Mouse (Mus musculus): ENCODE data around the gene Ifnar1. TPM values are rescaled to one million over a fixed set of nuclear protein-coding genes. Genes with fewer than 3 reads are reported as not detected.

The Ifnar1 gene
- polyA plus RNA-seq, 1 experiment from 2014 or later = 57.4 TPM

DNA sequence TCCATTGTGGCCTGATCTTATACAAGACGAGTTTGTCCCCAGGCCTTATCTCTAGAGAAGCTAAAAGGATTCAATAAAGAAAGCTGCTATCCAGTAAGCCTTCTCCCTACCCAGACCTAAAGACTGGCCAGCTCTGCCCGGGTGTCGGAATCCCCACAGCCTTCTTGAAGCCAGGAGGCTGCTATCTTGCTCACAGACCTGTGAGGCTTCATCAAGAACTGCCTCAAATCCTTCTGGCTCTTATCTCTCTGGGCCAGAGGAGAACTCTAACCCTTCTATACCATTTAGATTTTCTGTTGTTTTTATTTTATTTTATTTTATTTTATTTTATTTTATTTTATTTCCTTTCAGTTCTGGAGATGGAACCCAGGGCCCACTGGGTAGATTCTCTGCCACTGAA, 52.0 kb downstream of the Ifnar1 start:
- Histone ChIP-seq H3K4me3 (ENCODE audit: low read depth, low read length) (no peak overlapping the region), H3K27me3 (ENCODE audit: control insufficient read depth, insufficient read depth, low read length) (no peaks in the 10 kb centered on the region), H3K4me2 (ENCODE audit: low read depth, low read length) (no peak overlapping the region), H3K4me1 (ENCODE audit: control insufficient read depth, insufficient read depth, low read length) (no peaks in the 10 kb centered on the region), H3K27ac (replicated peaks; ENCODE audit: low read depth, low read length) (no peak overlapping the region), H3K9me3 (replicated peaks; ENCODE audit: control insufficient read depth, low read length) (no peaks in the 10 kb centered on the region), H3K9ac (replicated peaks; ENCODE audit: low read length) (no peak overlapping the region), H3K36me3 (replicated peaks; ENCODE audit: control insufficient read depth, insufficient read depth, low read depth, low read length) (no peaks in the 10 kb centered on the region)
- ATAC-seq (replicated peaks; ENCODE audit: insufficient number of reproducible peaks, low FRiP score, low TSS enrichment, low read depth) = no peak
- DNase-seq (ENCODE audit: low spot score) = no peak
- 81% methylated on average over 3 of the region's 3 CpGs for WGBS

DNA sequence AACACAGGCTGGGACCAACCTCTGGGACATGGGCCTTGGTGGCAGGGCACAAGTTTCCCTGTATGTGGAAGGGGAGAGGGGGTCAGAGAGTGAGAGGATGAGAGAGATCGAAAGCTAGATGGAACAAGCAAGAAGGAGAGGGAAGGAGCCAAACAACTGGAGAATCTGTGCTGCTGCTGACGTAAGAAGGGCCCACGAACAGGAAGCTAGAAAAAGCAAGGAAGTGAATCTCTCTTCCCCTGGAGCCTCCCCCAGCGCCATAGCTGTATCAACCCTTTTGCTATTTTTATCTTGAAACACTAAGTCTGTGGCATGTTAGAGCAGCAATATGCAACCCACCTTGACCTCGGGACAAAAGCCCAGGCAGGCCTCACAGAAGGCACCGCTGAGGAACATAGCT, 53.0 kb downstream of the Ifnar1 start:
- no peak for ATAC-seq (replicated peaks; ENCODE audit: insufficient number of reproducible peaks, low FRiP score, low TSS enrichment, low read depth)
- Histone ChIP-seq H3K9me3 (replicated peaks; ENCODE audit: control insufficient read depth, low read length) (no peaks in the 10 kb centered on the region), H3K4me3 (ENCODE audit: low read depth, low read length) (no peak overlapping the region), H3K36me3 (replicated peaks; ENCODE audit: control insufficient read depth, insufficient read depth, low read depth, low read length) (no peaks in the 10 kb centered on the region), H3K27me3 (ENCODE audit: control insufficient read depth, insufficient read depth, low read length) (no peaks in the 10 kb centered on the region), H3K9ac (replicated peaks; ENCODE audit: low read length) (no peak overlapping the region), H3K27ac (replicated peaks; ENCODE audit: low read depth, low read length) (no peak overlapping the region), H3K4me1 (ENCODE audit: control insufficient read depth, insufficient read depth, low read length) (no peaks in the 10 kb centered on the region), H3K4me2 (ENCODE audit: low read depth, low read length) (no peak overlapping the region)
- no peak for DNase-seq (ENCODE audit: low spot score)
- WGBS = 78% methylated on average over 6 of the region's 6 CpGs

DNA sequence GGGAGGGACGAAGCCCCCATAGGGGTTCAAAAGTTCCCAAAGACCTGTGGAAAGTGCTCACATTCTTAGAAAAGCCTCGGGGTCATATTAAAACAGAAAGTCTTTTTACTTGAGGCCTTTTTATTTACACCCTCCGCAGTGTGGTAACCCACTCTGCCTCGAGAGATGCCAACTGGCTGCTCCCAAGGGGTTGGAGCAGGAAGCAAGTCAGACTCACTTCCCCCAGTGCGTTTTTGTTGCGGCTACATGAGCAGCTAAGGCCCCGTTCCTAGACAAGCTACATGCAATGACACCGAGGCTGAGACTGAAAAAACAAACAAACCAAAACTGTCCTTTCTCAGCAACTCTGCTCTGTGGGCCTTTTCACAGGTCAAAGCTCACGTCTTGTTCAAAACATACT, 53.5 kb downstream of the Ifnar1 start:
- Histone ChIP-seq H3K4me3 (ENCODE audit: low read depth, low read length) (no peak overlapping the region), H3K27ac (replicated peaks; ENCODE audit: low read depth, low read length) (no peak overlapping the region), H3K4me2 (ENCODE audit: low read depth, low read length) (no peak overlapping the region), H3K27me3 (ENCODE audit: control insufficient read depth, insufficient read depth, low read length) (no peaks in the 10 kb centered on the region), H3K4me1 (ENCODE audit: control insufficient read depth, insufficient read depth, low read length) (no peaks in the 10 kb centered on the region), H3K9ac (replicated peaks; ENCODE audit: low read length) (no peak overlapping the region), H3K9me3 (replicated peaks; ENCODE audit: control insufficient read depth, low read length) (no peaks in the 10 kb centered on the region), H3K36me3 (replicated peaks; ENCODE audit: control insufficient read depth, insufficient read depth, low read depth, low read length) (no peaks in the 10 kb centered on the region)
- no peak for ATAC-seq (replicated peaks; ENCODE audit: insufficient number of reproducible peaks, low FRiP score, low TSS enrichment, low read depth)
- WGBS = 53% methylated on average over 9 of the region's 9 CpGs
- no peak for DNase-seq (ENCODE audit: low spot score)

DNA sequence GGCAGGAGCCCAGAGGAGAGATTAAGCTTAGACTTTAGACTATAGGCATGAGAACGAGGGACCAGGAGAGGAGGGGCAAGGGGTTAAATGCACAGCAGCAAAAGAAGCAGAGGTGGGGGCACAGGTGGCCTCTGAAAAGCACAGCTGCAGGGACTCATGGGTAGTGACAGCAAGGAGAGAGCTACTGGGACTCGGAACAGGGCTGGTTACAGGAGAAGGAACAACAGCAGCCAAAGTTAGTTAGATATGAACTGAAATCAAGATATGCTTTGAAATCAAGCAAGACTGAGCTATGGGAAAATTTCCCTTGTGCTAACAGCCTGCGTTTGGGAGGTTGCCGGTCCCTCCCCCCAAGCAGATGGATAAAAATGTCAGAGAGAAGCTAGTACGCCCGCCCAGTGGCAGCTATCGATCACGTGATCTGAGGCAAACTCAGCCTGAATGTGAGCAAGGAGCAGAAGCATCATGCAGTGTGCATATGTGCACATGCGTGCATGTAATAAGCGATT, 56.6 kb downstream of the Ifnar1 start:
- DNase-seq (ENCODE audit: low spot score) (no peak), ATAC-seq (replicated peaks; ENCODE audit: insufficient number of reproducible peaks, low FRiP score, low TSS enrichment, low read depth) (no peak)
- H3K9ac ChIP-seq (replicated peaks; ENCODE audit: low read length) = peak overlapping the region; percentile 4; the same call in 1 of the 2 replicates
- no peak overlapping the region for H3K4me3 ChIP-seq (ENCODE audit: low read depth, low read length)
- H3K27ac ChIP-seq (replicated peaks; ENCODE audit: low read depth, low read length) = no peak overlapping the region
- H3K27me3 ChIP-seq (ENCODE audit: control insufficient read depth, insufficient read depth, low read length) = no peaks in the 10 kb centered on the region
- WGBS = 43% methylated on average over 10 of the region's 10 CpGs
- H3K4me1 ChIP-seq (ENCODE audit: control insufficient read depth, insufficient read depth, low read length) = no peaks in the 10 kb centered on the region
- H3K36me3 ChIP-seq (replicated peaks; ENCODE audit: control insufficient read depth, insufficient read depth, low read depth, low read length) = no peaks in the 10 kb centered on the region
- H3K9me3 ChIP-seq (replicated peaks; ENCODE audit: control insufficient read depth, low read length) = no peaks in the 10 kb centered on the region
- peak overlapping the region; percentile 29 for H3K4me2 ChIP-seq (ENCODE audit: low read depth, low read length)

DNA sequence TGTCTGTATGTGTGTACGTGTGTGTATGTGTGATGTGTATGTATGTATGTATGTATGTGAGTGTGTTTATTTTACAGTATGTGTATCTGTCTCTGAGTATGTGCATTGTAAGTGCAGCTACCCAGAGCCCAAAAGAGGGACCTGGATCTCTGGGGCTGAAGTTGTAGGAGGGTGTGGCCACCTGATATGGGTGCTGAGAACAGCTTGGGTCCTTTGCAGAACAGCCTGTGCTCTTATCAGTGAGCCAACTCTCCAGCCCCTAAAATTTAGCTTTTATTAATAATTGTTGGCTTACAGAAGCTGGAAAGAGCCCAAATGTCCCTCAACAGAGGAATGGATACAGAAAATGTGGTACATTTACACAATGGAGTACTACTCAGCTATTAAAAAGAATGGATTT, 58.6 kb downstream of the Ifnar1 start:
- H3K27ac ChIP-seq (replicated peaks; ENCODE audit: low read depth, low read length) = no peak overlapping the region

DNA sequence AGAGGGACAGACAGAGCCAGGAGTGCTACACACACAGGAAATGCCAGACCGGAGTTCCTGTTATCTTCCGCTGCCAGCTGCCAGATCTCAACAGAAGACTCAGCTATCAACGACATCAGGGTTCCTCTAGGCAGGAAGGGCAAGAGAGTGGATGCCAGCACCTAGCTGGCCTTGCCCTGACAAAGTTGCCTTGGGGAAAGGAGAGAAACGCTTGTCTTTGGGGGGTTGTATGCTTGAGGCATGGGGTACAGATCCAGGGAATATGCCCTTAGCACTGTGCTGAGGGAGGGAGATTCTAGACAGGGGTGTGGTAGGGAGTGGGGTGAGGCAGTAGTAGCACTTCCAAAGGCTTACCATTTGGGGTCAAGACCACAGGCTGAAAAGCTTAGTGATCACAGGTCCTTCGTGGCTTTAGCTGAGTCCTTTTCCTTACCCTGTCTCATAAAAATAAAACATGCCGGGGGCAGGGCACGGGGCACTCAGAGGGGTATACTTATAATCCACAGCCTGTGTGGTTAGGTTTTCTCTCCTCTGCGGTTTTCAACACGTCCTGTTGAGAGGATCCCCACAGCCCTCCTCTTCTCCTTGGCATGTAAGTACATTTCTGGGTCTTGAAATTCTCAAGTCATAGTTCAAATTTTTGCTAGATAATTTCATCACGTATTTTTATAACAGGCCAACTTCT, 60.7 kb downstream of the Ifnar1 start:
- no peak for DNase-seq (ENCODE audit: low spot score)
- H3K9ac ChIP-seq (replicated peaks; ENCODE audit: low read length) = no peak overlapping the region; the same call in 1 of the 2 replicates

More for the DNA sequence above, 58.6 kb downstream of the Ifnar1 start:
- Histone ChIP-seq H3K9ac (replicated peaks; ENCODE audit: low read length) (no peak overlapping the region), H3K36me3 (replicated peaks; ENCODE audit: control insufficient read depth, insufficient read depth, low read depth, low read length) (no peaks in the 10 kb centered on the region), H3K27me3 (ENCODE audit: control insufficient read depth, insufficient read depth, low read length) (no peaks in the 10 kb centered on the region), H3K9me3 (replicated peaks; ENCODE audit: control insufficient read depth, low read length) (no peaks in the 10 kb centered on the region), H3K4me3 (ENCODE audit: low read depth, low read length) (no peak overlapping the region), H3K4me2 (ENCODE audit: low read depth, low read length) (no peak overlapping the region), H3K4me1 (ENCODE audit: control insufficient read depth, insufficient read depth, low read length) (no peaks in the 10 kb centered on the region)
- DNase-seq (ENCODE audit: low spot score) (no peak), ATAC-seq (replicated peaks; ENCODE audit: insufficient number of reproducible peaks, low FRiP score, low TSS enrichment, low read depth) (no peak)
- 97% methylated on average over 1 of the region's 1 CpGs for WGBS

DNA sequence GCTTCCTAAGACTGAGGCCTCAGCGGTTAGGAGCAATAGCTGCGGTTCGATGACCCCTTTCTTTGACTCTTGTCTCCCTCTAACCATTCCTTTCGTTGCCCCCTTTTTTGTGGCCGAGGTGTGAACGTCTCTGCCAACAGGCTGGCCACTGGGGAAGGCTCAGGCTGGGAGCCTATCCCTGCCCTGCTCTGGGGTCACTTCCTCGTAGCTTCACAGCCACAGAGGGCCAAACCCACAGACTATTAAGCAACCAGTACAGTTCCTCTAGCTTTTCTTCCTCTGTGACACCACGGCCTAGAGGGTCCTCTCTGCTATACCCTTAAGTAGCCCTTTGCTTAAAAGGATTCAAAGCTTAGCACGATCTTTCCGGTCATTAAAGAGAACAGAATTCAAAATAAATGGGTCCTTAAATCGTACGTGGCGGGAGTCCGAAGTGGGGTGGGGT, 61.4 kb downstream of the Ifnar1 start:
- Histone ChIP-seq H3K9me3 (replicated peaks; ENCODE audit: control insufficient read depth, low read length) (no peaks in the 10 kb centered on the region), H3K36me3 (replicated peaks; ENCODE audit: control insufficient read depth, insufficient read depth, low read depth, low read length) (no peaks in the 10 kb centered on the region), H3K9ac (replicated peaks; ENCODE audit: low read length) (peak overlapping the region; percentile 97), H3K27me3 (ENCODE audit: control insufficient read depth, insufficient read depth, low read length) (no peaks in the 10 kb centered on the region), H3K27ac (replicated peaks; ENCODE audit: low read depth, low read length) (no peak overlapping the region), H3K4me1 (ENCODE audit: control insufficient read depth, insufficient read depth, low read length) (no peaks in the 10 kb centered on the region), H3K4me2 (ENCODE audit: low read depth, low read length) (peak overlapping the region; percentile 93), H3K4me3 (ENCODE audit: low read depth, low read length) (peak overlapping the region; percentile 92)
- no peak for DNase-seq (ENCODE audit: low spot score)
- ATAC-seq (replicated peaks; ENCODE audit: insufficient number of reproducible peaks, low FRiP score, low TSS enrichment, low read depth) = peak; percentile 24; the same call in 1 of the 2 replicates
- 22% methylated on average over 14 of the region's 14 CpGs for WGBS

More for the DNA sequence above, 60.7 kb downstream of the Ifnar1 start:
- H3K36me3 ChIP-seq (replicated peaks; ENCODE audit: control insufficient read depth, insufficient read depth, low read depth, low read length) = no peaks in the 10 kb centered on the region
- H3K4me3 ChIP-seq (ENCODE audit: low read depth, low read length) = no peak overlapping the region
- ATAC-seq (replicated peaks; ENCODE audit: insufficient number of reproducible peaks, low FRiP score, low TSS enrichment, low read depth) = no peak
- no peak overlapping the region for H3K27ac ChIP-seq (replicated peaks; ENCODE audit: low read depth, low read length)
- H3K4me2 ChIP-seq (ENCODE audit: low read depth, low read length) = no peak overlapping the region
- no peaks in the 10 kb centered on the region for H3K4me1 ChIP-seq (ENCODE audit: control insufficient read depth, insufficient read depth, low read length)
- WGBS = 62% methylated on average over 10 of the region's 10 CpGs
- H3K27me3 ChIP-seq (ENCODE audit: control insufficient read depth, insufficient read depth, low read length) = no peaks in the 10 kb centered on the region
- H3K9me3 ChIP-seq (replicated peaks; ENCODE audit: control insufficient read depth, low read length) = no peaks in the 10 kb centered on the region

Measured in embryonic facial prominence, embryonic 11.5 days (tissue).